ENCODE assay signal across 21 mouse cellular contexts in the genomic region with DNA sequence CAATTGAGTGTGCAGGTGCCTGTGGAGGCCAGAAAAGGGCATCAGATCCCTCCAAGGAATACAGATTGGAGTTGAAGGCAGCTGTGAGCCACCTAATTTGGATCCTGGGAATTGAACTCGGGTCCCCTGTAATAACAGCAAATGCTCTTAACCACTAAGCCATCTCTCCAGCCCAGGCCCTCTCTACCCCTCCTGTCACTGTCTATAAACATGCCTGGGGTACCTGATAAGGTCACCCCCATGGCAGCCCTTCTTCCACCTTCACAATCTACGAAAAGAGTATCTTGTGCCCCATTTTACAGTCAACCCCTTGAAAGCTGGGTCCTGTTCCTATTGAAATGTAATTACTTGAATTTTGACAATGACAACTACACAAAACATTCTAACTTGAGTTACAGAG. TPM values are rescaled to one million over a fixed set of nuclear protein-coding genes. Genes with fewer than 3 reads are reported as not detected.
DNase-seq lines count a peak whose midpoint lies in the region; ATAC-seq and TF ChIP-seq lines count a peak whose summit lies in the region.
"Had no signal": no experiment of that assay in that cellular context is flagged by ENCODE, and none has a peak within 500 bp of the region (broad histone marks: within the 10 kb centered on the region; RNA-seq: fewer than 3 reads in every experiment).

No protein-coding gene starts in this region.

- H3K36me3 ChIP-seq in heart, embryonic 12.5 days, result no peaks in the 10 kb centered on the region
- peaks cover 2 to 53% of the 10 kb centered on the region in 2 experiments for H3K36me3 ChIP-seq in CH12.LX (replicated peaks in 1 of 2; ENCODE audit: control insufficient read depth in 1 of 2, insufficient read depth in 1 of 2, low read length in 1 of 2)
- no peaks in the 10 kb centered on the region for H3K36me3 ChIP-seq in liver, embryonic 14.5 days (replicated peaks; ENCODE audit: control insufficient read depth, insufficient read depth, low read depth)
- H3K36me3 ChIP-seq in midbrain, embryonic 16.5 days (ENCODE audit: control insufficient read depth, insufficient read depth, low read length), result no peaks in the 10 kb centered on the region
- H3K36me3 ChIP-seq in intestine, postnatal 0 days (ENCODE audit: control insufficient read depth, insufficient read depth), result no peaks in the 10 kb centered on the region
- H3K36me3 ChIP-seq: midbrain, embryonic 15.5 days had no signal

- H3K9me3 ChIP-seq in heart, embryonic 12.5 days (replicated peaks), result no peaks in the 10 kb centered on the region
- peaks cover 3% of the 10 kb centered on the region for H3K9me3 ChIP-seq in CH12.LX (replicated peaks; ENCODE audit: low read length)
- H3K9me3 ChIP-seq in liver, embryonic 14.5 days (ENCODE audit: control insufficient read depth, low read length), result no peaks in the 10 kb centered on the region
- no peaks in the 10 kb centered on the region for H3K9me3 ChIP-seq in midbrain, embryonic 16.5 days (replicated peaks; ENCODE audit: control insufficient read depth, low read length, poor library complexity, severe bottlenecking)
- H3K9me3 ChIP-seq in intestine, postnatal 0 days (ENCODE audit: control insufficient read depth), result no peaks in the 10 kb centered on the region
- H3K9me3 ChIP-seq: forebrain, embryonic 13.5 days; hindbrain, embryonic 10.5 days; midbrain, embryonic 15.5 days had no signal

- 0 out of 2 replicates have a peak overlapping the region, but pooled peaks have one; percentile 10 for H3K27ac ChIP-seq in heart, embryonic 12.5 days (ENCODE audit: poor library complexity, severe bottlenecking)
- no peak overlapping the region for H3K27ac ChIP-seq in CH12.LX (ENCODE audit: insufficient read depth, low read depth)
- H3K27ac ChIP-seq in liver, embryonic 14.5 days, result no peak overlapping the region
- no peak overlapping the region for H3K27ac ChIP-seq in midbrain, embryonic 16.5 days (ENCODE audit: low read length)
- H3K27ac ChIP-seq in intestine, postnatal 0 days (ENCODE audit: low read depth, low read length), result no peak overlapping the region
- H3K27ac ChIP-seq: hindbrain, embryonic 10.5 days; left cerebral cortex, adult 2 months; midbrain, embryonic 15.5 days had no signal

- no peak for TF ChIP-seq CTCF in CH12.LX (conservative IDR thresholded peaks at IDR 0.05 in 1 of 2, IDR thresholded peaks at IDR 0.05 in 1 of 2; ENCODE audit: low read depth in 2 of 2, low read length in 2 of 2)
- no peak for TF ChIP-seq CTCF in liver, embryonic 14.5 days (IDR thresholded peaks at IDR 0.05; ENCODE audit: low read depth)
- TF ChIP-seq CTCF in intestine, postnatal 0 days (IDR thresholded peaks at IDR 0.05; ENCODE audit: low read depth), result no peak

- dilution Hi-C loops in CH12.LX (cut with MboI; ENCODE audit: extremely low pct_ligation_motif_present, extremely low pct_unique_long_range_greater_than_20kb, low sequenced_read_pairs), result no loop called here

- no peak for DNase-seq in heart, postnatal 4 days
- no peak for DNase-seq in CH12.LX (ENCODE audit: extremely low read depth)
- DNase-seq in c-Kit-positive CD71-positive TER-119-positive erythroid progenitor cells, embryonic 14.5 days (ENCODE audit: low spot score), result peak; percentile 29
- DNase-seq in liver, embryonic 14.5 days (ENCODE audit: low read depth in 3 of 3, low spot score in 3 of 3), result peak in 2 of 3 experiments; percentile 20 to 23
- DNase-seq in right cerebral cortex, postnatal 14 days, result no peak
- DNase-seq: adrenal gland, adult 2 months; B cell, adult 2 months; embryo, embryonic 11 days; kidney, adult 2 months; kidney, postnatal 10 days; left cerebral cortex, postnatal 4 days; lung, postnatal 10 days; retina, postnatal 1 day; right cerebral cortex, postnatal 4 days had no signal

- TF ChIP-seq RAD21 in CH12.LX (IDR thresholded peaks at IDR 0.05; ENCODE audit: low read depth, low read length), result no peak

- ATAC-seq in heart, embryonic 12.5 days (ENCODE audit: insufficient number of reproducible peaks, low FRiP score), result no peak
- peak; percentile 83 for ATAC-seq in liver, embryonic 14.5 days (ENCODE audit: insufficient read depth)
- no peak for ATAC-seq in midbrain, embryonic 16.5 days
- ATAC-seq in intestine, postnatal 0 days, result no peak
- ATAC-seq: forebrain, embryonic 13.5 days; midbrain, embryonic 15.5 days had no signal

- peaks cover 60% of the 10 kb centered on the region for H3K79me2 ChIP-seq in CH12.LX (replicated peaks; ENCODE audit: control insufficient read depth, extremely low read depth, insufficient read depth, poor library complexity, severe bottlenecking)

- H3K9ac ChIP-seq in heart, embryonic 12.5 days, result no peak overlapping the region
- H3K9ac ChIP-seq in CH12.LX (ENCODE audit: insufficient read depth, low read depth), result 0 out of 2 replicates have a peak overlapping the region, but pooled peaks have one; percentile 8
- no peak overlapping the region; the same call in 1 of the 2 replicates for H3K9ac ChIP-seq in liver, embryonic 14.5 days (replicated peaks)
- H3K9ac ChIP-seq in midbrain, embryonic 16.5 days (ENCODE audit: low read depth, low read length), result no peak overlapping the region
- no peak overlapping the region for H3K9ac ChIP-seq in intestine, postnatal 0 days (ENCODE audit: low read depth, low read length)
- H3K9ac ChIP-seq: midbrain, embryonic 15.5 days had no signal

- no peak overlapping the region for H3K4me2 ChIP-seq in heart, embryonic 12.5 days
- H3K4me2 ChIP-seq in CH12.LX (ENCODE audit: insufficient read depth, low read depth, poor library complexity, severe bottlenecking), result no peak overlapping the region
- no peak overlapping the region for H3K4me2 ChIP-seq in liver, embryonic 14.5 days (ENCODE audit: low read depth)
- no peak overlapping the region for H3K4me2 ChIP-seq in midbrain, embryonic 16.5 days (ENCODE audit: low read length)
- no peak overlapping the region for H3K4me2 ChIP-seq in intestine, postnatal 0 days (replicated peaks; ENCODE audit: low read depth)
- H3K4me2 ChIP-seq: forebrain, embryonic 13.5 days; midbrain, embryonic 15.5 days had no signal

- in situ Hi-C loops in CH12.LX (cut with MboI; ENCODE audit: low pct_ligation_motif_present, low pct_unique_long_range_greater_than_20kb, low sequenced_read_pairs), result no loop called here

- peaks cover 75% of the 10 kb centered on the region for H3K4me1 ChIP-seq in heart, embryonic 12.5 days (replicated peaks)
- H3K4me1 ChIP-seq in CH12.LX (ENCODE audit: control insufficient read depth in 1 of 2, insufficient read depth in 2 of 2), result peaks cover 25 to 75% of the 10 kb centered on the region in 2 experiments
- peaks cover 10 to 26% of the 10 kb centered on the region in 2 experiments for H3K4me1 ChIP-seq in liver, embryonic 14.5 days (replicated peaks; ENCODE audit: control insufficient read depth in 2 of 2, insufficient read depth in 2 of 2, low read length in 1 of 2)
- H3K4me1 ChIP-seq in midbrain, embryonic 16.5 days (ENCODE audit: control insufficient read depth, insufficient read depth, low read length), result peaks cover 10% of the 10 kb centered on the region; the same call in 1 of the 2 replicates
- peaks cover 16% of the 10 kb centered on the region for H3K4me1 ChIP-seq in intestine, postnatal 0 days (replicated peaks; ENCODE audit: control insufficient read depth, insufficient read depth, low read length)

- TF ChIP-seq POLR2A in CH12.LX (IDR thresholded peaks at IDR 0.05; ENCODE audit: low read depth, low read length), result no peak

- no peak overlapping the region for H3K4me3 ChIP-seq in heart, embryonic 12.5 days
- H3K4me3 ChIP-seq in CH12.LX (replicated peaks in 1 of 3; ENCODE audit: low read depth in 2 of 3, low read length in 2 of 3, poor library complexity in 1 of 3), result no peak overlapping the region
- H3K4me3 ChIP-seq in liver, embryonic 14.5 days (ENCODE audit: insufficient read depth in 1 of 2, low read depth in 2 of 2, low read length in 2 of 2), result no peak overlapping the region
- no peak overlapping the region for H3K4me3 ChIP-seq in midbrain, embryonic 16.5 days (ENCODE audit: low read depth, low read length)
- H3K4me3 ChIP-seq in intestine, postnatal 0 days (ENCODE audit: low read depth, low read length), result no peak overlapping the region
- H3K4me3 ChIP-seq: forebrain, embryonic 13.5 days; hindbrain, embryonic 10.5 days; left cerebral cortex, adult 2 months; midbrain, embryonic 15.5 days had no signal

- no peaks in the 10 kb centered on the region for H3K27me3 ChIP-seq in heart, embryonic 12.5 days (replicated peaks)
- no peaks in the 10 kb centered on the region for H3K27me3 ChIP-seq in CH12.LX (replicated peaks)
- H3K27me3 ChIP-seq in liver, embryonic 14.5 days (ENCODE audit: control insufficient read depth, insufficient read depth, low read length), result no peaks in the 10 kb centered on the region
- H3K27me3 ChIP-seq in midbrain, embryonic 16.5 days (ENCODE audit: control insufficient read depth, insufficient read depth, low read depth, low read length), result no peaks in the 10 kb centered on the region
- no peaks in the 10 kb centered on the region for H3K27me3 ChIP-seq in intestine, postnatal 0 days (replicated peaks; ENCODE audit: control insufficient read depth, insufficient read depth, low read length)
- H3K27me3 ChIP-seq: forebrain, embryonic 13.5 days; midbrain, embryonic 15.5 days had no signal

- 79% methylated on average over 2 of the region's 2 CpGs for WGBS in heart, embryonic 12.5 days
- WGBS in liver, embryonic 14.5 days (ENCODE audit: insufficient replicate concordance), result 11% methylated on average over 2 of the region's 2 CpGs
- WGBS in midbrain, embryonic 16.5 days, result 91% methylated on average over 2 of the region's 2 CpGs
- 90% methylated on average over 2 of the region's 2 CpGs for WGBS in intestine, postnatal 0 days

- TF ChIP-seq EP300 in CH12.LX (IDR thresholded peaks at IDR 0.05; ENCODE audit: low read length), result no peak
- TF ChIP-seq EP300 in liver, embryonic 14.5 days (IDR thresholded peaks at IDR 0.05; ENCODE audit: low read depth), result peak; percentile 56

TF ChIP-seq in CH12.LX, 34 proteins besides CTCF, POLR2A, EP300 and RAD21 (continues in another document):
- no peak for TF ChIP-seq MAX (IDR thresholded peaks at IDR 0.05; ENCODE audit: low read length)
- TF ChIP-seq MAFK (IDR thresholded peaks at IDR 0.05; ENCODE audit: insufficient replicate concordance, low read length), result no peak
- TF ChIP-seq MAZ (IDR thresholded peaks at IDR 0.05; ENCODE audit: low read depth, low read length), result no peak
- no peak for TF ChIP-seq CHD2 (IDR thresholded peaks at IDR 0.05; ENCODE audit: low read length)
- TF ChIP-seq JUND (conservative IDR thresholded peaks at IDR 0.05; ENCODE audit: low read depth, low read length), result no peak
- no peak for TF ChIP-seq ELF1 (IDR thresholded peaks at IDR 0.05; ENCODE audit: low read depth, low read length)

RNA-seq across cellular contexts. Expression of a gene that starts 11.0 kb away (rescaled TPM):
- 8.5 and 9.7 TPM in 2 replicates for polyA plus RNA-seq in heart, embryonic 12.5 days (2016; fragmentation: Nextera tagmentation; extraction: Ambion mirVana)
- total RNA-seq in heart, postnatal 4 days (2021), result 10 to 100 TPM; 23.3 to 24.0 TPM
- 12.8 and 12.9 TPM in 2 replicates for total RNA-seq in CH12.LX (2012; rRNA removed)
- 12.2 and 12.3 TPM in 2 replicates for total RNA-seq in CH12.LX (2014; rRNA removed)
- polyA plus RNA-seq in CH12.LX (2012; ENCODE audit: insufficient read length, low read depth), result 14.0 and 15.6 TPM in 2 replicates
- 2.7 and 3.1 TPM in 2 replicates for polyA plus RNA-seq in liver, embryonic 14.5 days (2012; rRNA removed)
- 2.1 and 2.8 TPM in 2 replicates for polyA plus RNA-seq in liver, embryonic 14.5 days (2014; fragmentation: Nextera tagmentation; extraction: Ambion mirVana)
- 9.2 and 11.4 TPM in 2 replicates for polyA plus RNA-seq in midbrain, embryonic 16.5 days (2015; fragmentation: Nextera tagmentation; extraction: Ambion mirVana)
- polyA plus RNA-seq in intestine, postnatal 0 days (2015; fragmentation: Nextera tagmentation; extraction: Ambion mirVana), result 5.4 and 6.2 TPM in 2 replicates

Comparison
In these comparisons a context has a peak if more than half of its experiments do, and no peak if none do; other contexts are left out.
1. DNase-seq: peak in c-Kit-positive CD71-positive TER-119-positive erythroid progenitor cells, embryonic 14.5 days (single experiment) and liver, embryonic 14.5 days (2 of 3); none in heart, postnatal 4 days (single experiment), CH12.LX (single experiment) and right cerebral cortex, postnatal 14 days (single experiment).